Mouse (Mus musculus): ENCODE measurements around the gene Dhrs2.

GRCm38 (mm10) chr14:55193354-55193753 is 28.5 kb upstream of the Dhrs2 start:
- TF ChIP-seq POLR2A (IDR thresholded peaks at IDR 0.05; ENCODE audit: borderline replicate concordance, control insufficient read depth, low read depth, low read length), result no peak
- no peak for TF ChIP-seq CTCF (IDR thresholded peaks at IDR 0.05; ENCODE audit: control insufficient read depth, insufficient read depth, low read length)

Measured in bone marrow, adult 2 months (tissue).